Mouse (Mus musculus) spleen, adult 2 months (tissue): Measurements from ENCODE around the gene Synpo2. TPM values are rescaled to one million over a fixed set of nuclear protein-coding genes. Genes with fewer than 3 reads are reported as not detected.

ENCODE experiments used
- DNase-seq, 2 experiments: peaks; one replicate each; pipeline versions ENCODE4 v3.0.0 to v3.0.0-alpha.2; 2012 to 2021; ENCODE audit warnings: low spot score in 2 of 2, low read depth in 1 of 2
- H3K27ac ChIP-seq: fragments of 200-500 bp; 2 replicates; pipeline ENCODE4 v1.5.1; 2012; ENCODE audit warnings: low read length, inconsistent platforms; ENCODE audit not compliant: insufficient read depth
- H3K27me3 ChIP-seq: fragments of 200-500 bp; 2 replicates; pipeline ENCODE4 v1.6.1; 2012; ENCODE audit warnings: mild to moderate bottlenecking, moderate library complexity, low read length, inconsistent platforms; ENCODE audit not compliant: control insufficient read depth, insufficient read depth
- H3K36me3 ChIP-seq: fragments of 200-500 bp; 2 replicates; pipeline ENCODE4 v1.6.1; 2012; ENCODE audit warnings: mild to moderate bottlenecking, low read length, inconsistent platforms; ENCODE audit not compliant: control insufficient read depth, insufficient read depth
- H3K4me1 ChIP-seq: fragments of 200-500 bp; 2 replicates; pipeline ENCODE4 v1.6.1; 2011; ENCODE audit warnings: inconsistent platforms; ENCODE audit not compliant: control insufficient read depth, insufficient read depth, insufficient read length
- H3K4me3 ChIP-seq: fragments of 200-500 bp; 2 replicates; pipeline ENCODE4 v1.5.1; 2011; ENCODE audit warnings: mild to moderate bottlenecking, inconsistent platforms; ENCODE audit not compliant: insufficient read depth, insufficient read length; ENCODE audit errors: extremely low read depth
- CTCF ChIP-seq: fragments of 200-500 bp; IDR thresholded peaks from 2 replicates; pipeline ENCODE4 v1.5.1; 2011; ENCODE audit warnings: mild to moderate bottlenecking, inconsistent platforms; ENCODE audit not compliant: insufficient read depth, insufficient read length, insufficient replicate concordance; ENCODE audit errors: extremely low read depth
- POLR2A ChIP-seq: fragments of 200-500 bp; IDR thresholded peaks from 2 replicates; pipeline ENCODE4 v1.6.1; 2011; ENCODE audit warnings: low read depth, low read length, inconsistent platforms
- WGBS: fragments of 180-500 bp; shearing (Covaris S2); methylation state at CpG from one replicate; pipeline ENCODE4 v1.1.7; 2018; 5-methylcytosine and 5-hydroxymethylcytosine counted together
- polyA plus RNA-seq: library from polyadenylated mRNA; depleted of rRNA; stranded (reverse); fragments of >200 nt; gene quantifications from 2 replicates; pipeline ENCODE4 v1.2.3, GENCODE M21; 2012; rRNA removed

The Synpo2 gene
- polyA plus RNA-seq, 1 experiment = 7.8 TPM

DNA sequence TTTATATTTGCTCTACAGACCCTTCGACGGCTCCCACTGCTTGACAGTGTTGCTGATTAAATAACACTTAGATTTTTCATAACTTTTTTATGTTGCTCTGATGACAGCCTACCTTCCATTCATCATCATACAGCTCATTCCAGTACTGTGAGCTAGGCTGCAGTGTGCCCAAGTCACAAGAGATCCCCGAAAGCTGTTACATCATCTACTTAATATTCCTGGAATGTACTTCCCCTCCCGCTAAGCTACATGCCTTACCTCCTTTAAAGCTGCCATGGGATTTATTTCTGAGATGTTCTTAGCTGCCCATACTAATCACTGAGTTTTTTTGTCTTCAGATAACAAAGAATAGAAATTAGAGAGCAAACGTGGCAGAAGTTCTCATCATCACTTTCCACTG is 181.8 kb downstream of the Synpo2 start:
- TF ChIP-seq CTCF (no peak), POLR2A (no peak)
- no peak overlapping the region for H3K27ac ChIP-seq
- no peaks in the 10 kb centered on the region for H3K4me1 ChIP-seq
- no peak for DNase-seq
- WGBS = 88% methylated on average over 5 of the region's 5 CpGs
- H3K36me3 ChIP-seq = no peaks in the 10 kb centered on the region
- H3K27me3 ChIP-seq = no peaks in the 10 kb centered on the region
- H3K4me3 ChIP-seq = no peak overlapping the region

DNA sequence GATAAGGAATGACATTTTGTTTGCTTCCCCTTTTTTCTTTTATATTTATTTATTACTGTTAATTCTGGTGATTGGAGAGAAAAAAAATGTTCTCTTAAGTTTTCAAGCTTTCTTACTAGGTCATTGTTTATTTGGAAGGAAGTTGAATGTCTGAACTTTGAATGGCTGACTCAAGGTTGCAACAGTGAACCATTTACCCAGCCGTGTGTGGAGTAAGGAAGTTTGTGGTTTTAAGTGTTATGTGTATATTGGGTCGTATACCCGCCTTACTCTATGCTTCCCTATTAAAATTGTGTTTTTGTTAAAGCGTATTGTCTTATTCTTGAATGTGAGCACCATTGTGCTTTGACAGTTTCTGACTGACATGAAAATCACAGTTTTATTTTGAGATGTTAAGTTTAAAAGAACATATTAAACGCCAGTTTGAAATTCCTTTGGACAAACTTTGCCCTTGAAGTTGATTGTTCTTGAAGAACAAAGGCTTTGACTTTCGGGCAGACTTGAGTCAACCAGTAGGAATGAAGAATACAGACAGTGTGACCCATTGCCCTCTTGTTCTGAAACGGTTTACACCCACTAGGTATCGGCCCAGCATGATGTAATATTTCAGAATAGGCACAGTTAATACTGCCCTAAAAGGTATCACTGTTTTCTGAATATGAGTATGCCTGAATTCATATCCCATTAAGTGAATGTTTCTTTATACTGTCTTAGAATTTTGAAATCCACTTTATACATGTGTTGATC is 182.6 kb downstream of the Synpo2 start:
- DNase-seq = no peak
- TF ChIP-seq CTCF (no peak), POLR2A (no peak)
- Histone ChIP-seq H3K27ac (no peak overlapping the region), H3K36me3 (no peaks in the 10 kb centered on the region), H3K27me3 (no peaks in the 10 kb centered on the region), H3K4me1 (no peaks in the 10 kb centered on the region), H3K4me3 (no peak overlapping the region)
- WGBS = 40% methylated on average over 8 of the region's 8 CpGs

DNA sequence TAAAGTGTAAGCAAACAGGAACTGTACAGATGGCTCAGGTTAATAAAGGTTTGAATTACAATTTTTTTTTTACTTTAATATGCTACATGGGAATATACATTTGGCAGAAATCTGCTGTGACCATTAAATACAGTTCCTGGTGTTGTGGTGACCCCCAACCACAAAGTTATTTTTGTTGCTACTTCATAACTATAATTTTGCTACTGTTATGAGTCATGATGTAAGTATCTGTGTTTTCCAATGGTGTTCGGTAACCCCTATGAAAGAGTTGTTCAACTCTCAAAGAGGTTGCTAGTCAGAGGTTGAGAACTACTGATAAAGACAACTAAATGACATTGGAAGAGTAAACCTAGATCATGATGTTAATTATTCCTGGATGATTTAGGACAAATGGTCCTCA is 193.6 kb downstream of the Synpo2 start:
- 92% methylated on average over 1 of the region's 1 CpGs for WGBS
- Histone ChIP-seq H3K4me1 (no peaks in the 10 kb centered on the region), H3K36me3 (no peaks in the 10 kb centered on the region), H3K4me3 (no peak overlapping the region), H3K27me3 (no peaks in the 10 kb centered on the region), H3K27ac (no peak overlapping the region)
- no peak for DNase-seq
- no peak for TF ChIP-seq CTCF
- TF ChIP-seq POLR2A = no peak

DNA sequence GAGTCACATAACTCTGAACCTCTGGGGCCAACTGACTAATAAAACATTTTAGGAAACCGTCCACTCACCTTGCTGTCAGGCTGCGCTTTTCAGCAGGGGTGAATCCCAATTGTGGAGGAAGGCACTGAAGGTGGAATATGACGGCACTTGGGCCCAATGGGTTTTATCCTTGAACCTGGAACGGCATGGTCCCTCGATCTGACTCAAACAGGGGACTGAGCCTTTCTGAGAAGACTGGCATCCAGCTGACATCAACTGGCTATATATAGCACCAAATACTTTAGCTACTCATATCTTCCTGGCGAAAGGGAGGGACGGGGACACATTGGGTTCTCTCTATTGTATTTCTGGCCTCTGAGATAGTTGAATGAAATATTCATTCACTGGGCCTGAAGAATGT is 201.2 kb downstream of the Synpo2 start, which contains the start of gene Myoz2:
TSS of gene Myoz2 (minus strand) at position 264 of the 400 bp plus-strand sequence.
- 89% methylated on average over 7 of the region's 7 CpGs for WGBS
- no peaks in the 10 kb centered on the region for H3K36me3 ChIP-seq
- no peaks in the 10 kb centered on the region for H3K4me1 ChIP-seq
- no peak for DNase-seq
- H3K27ac ChIP-seq = no peak within 1 kb of the TSS
- no peaks in the 10 kb centered on the region for H3K27me3 ChIP-seq
- TF ChIP-seq POLR2A (no peak), CTCF (no peak)
- no peak within 1 kb of the TSS for H3K4me3 ChIP-seq

DNA sequence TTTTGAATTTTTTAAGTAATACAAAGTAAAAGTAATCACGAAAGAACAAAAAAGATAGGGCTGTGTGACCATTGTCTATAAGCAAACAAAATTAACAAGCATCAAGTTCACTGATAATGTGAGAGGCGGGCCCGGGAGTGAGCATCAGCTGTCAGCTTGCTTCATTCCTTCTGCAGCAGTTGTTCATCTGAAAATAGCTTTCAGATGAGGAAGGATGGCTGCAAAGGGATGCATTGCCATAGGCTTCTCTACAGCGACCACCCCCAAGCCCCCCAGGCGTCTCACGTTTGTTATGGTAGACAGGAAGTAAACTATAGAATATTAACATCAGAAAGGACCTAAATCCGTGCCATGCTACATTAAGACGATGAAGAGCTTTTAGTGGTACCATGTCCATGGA is 202.1 kb downstream of the Synpo2 start:
- no peaks in the 10 kb centered on the region for H3K4me1 ChIP-seq
- TF ChIP-seq CTCF = no peak
- TF ChIP-seq POLR2A = no peak
- 93% methylated on average over 8 of the region's 8 CpGs for WGBS
- H3K27ac ChIP-seq = no peak overlapping the region
- no peaks in the 10 kb centered on the region for H3K36me3 ChIP-seq
- no peak overlapping the region for H3K4me3 ChIP-seq
- H3K27me3 ChIP-seq = no peaks in the 10 kb centered on the region
- no peak for DNase-seq

Other genes starting within 250 kb of the Synpo2 start
- gene Myoz2, start 201.1 kb downstream of the Synpo2 start, polyA plus RNA-seq = not detected in 2 replicates
- 17.2 and 26.4 TPM in 2 replicates for gene Sec24d, start 31.3 kb upstream of the Synpo2 start, polyA plus RNA-seq
- 3.4 and 3.8 TPM in 2 replicates for gene Mettl14, start 150.0 kb upstream of the Synpo2 start, polyA plus RNA-seq
- 1.9 and 2.8 TPM in 2 replicates for gene Prss12, start 210.8 kb upstream of the Synpo2 start, polyA plus RNA-seq